Mouse (Mus musculus): ENCODE measurements around the gene Jun.

- no peak for TF ChIP-seq CTCF (IDR thresholded peaks at IDR 0.05; ENCODE audit: control insufficient read depth, insufficient read depth, insufficient replicate concordance, low read depth, low read length)
- TF ChIP-seq POLR2A (IDR thresholded peaks at IDR 0.05; ENCODE audit: control insufficient read depth, low read depth, low read length) = no peak
These were observed 3.8 kb downstream of the Jun start for GRCm38 (mm10) chr4:95048021-95048730.

Data from testis, adult 2 months (tissue).